Mouse (Mus musculus) stomach, postnatal 0 days (tissue): ENCODE measurements around the gene Th.

Experiments used
- CTCF ChIP-seq: IDR thresholded peaks from 2 replicates; pipeline ENCODE4 v1.5.1; 2016; ENCODE audit warnings: antibody characterized with exemption, low read depth, mild to moderate bottlenecking, moderate library complexity
- EP300 ChIP-seq: optimal IDR thresholded peaks from 2 replicates; pipeline ENCODE3; 2016; ENCODE audit warnings: antibody characterized with exemption

DNA sequence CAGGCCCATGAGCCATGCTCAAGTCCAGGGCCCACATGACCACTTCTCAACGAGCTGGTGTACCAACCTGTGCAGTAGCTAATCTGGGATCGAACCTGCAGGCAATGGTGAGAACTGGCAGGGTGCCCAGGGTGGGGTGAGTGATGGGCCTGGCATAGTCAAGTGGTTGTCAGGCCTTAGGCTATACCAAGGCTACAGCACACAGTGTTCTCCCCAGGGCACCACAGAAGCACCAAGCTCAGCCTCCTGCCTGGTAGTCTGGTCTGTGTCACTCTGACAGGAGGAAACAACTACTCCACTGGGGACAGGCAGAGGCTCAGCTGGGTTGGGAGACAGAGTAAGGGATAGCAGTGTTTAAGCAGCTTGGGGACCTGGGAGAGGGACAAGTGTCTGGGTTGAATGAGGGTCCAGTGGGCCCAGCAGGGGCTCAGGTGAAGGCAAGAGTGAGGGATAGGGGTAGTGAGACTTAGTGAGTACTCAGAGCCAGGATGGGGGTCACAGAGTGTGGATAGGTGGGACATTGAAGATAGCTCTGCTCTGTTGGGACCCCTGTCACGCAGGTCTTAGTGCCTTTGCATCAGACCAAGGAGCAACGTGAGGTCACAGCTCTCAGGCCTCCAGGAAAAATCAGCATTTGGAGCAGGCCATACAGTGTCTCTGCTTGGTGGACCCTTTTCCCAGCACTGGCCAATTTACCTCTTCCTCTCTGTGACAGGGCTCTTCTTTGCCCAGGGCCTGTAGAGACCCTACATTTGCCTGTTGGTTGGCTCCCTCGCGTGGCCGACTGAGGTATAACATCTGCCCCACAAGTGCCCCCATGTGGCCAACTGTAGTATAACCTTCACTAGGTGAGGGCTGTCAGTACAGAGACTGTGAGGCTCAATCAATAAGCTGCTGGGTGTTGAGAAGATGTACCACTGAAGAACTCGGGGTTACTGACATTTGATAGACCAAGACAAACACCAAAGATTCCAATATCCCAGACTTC is 12.0 kb downstream of the Th start:
- TF ChIP-seq CTCF, result peak; percentile 100
- TF ChIP-seq EP300, result no peak
